30 mouse cellular contexts compared by ENCODE assay signal in genomic region chr2:35718662-35719061, GRCm38 (mm10).
A peak's percentile ranks its signal among the peaks of the same experiment; 100 is the strongest.
DNase-seq lines count a peak whose midpoint lies in the region; ATAC-seq and TF ChIP-seq lines count a peak whose summit lies in the region.
"Had no signal": no experiment of that assay in that cellular context is flagged by ENCODE, and none has a peak within 500 bp of the region (broad histone marks: within the 10 kb centered on the region; RNA-seq: fewer than 3 reads in every experiment).

No protein-coding gene starts in this region.

- H3K4me2 ChIP-seq in hindbrain, embryonic 11.5 days (replicated peaks; ENCODE audit: low read depth, low read length): no peak overlapping the region
- H3K4me2 ChIP-seq: forebrain, embryonic 12.5 days; heart, embryonic 15.5 days; hindbrain, embryonic 13.5 days; limb, embryonic 13.5 days; liver, embryonic 13.5 days; lung, embryonic 14.5 days; midbrain, embryonic 15.5 days; neural tube, embryonic 15.5 days; stomach, embryonic 15.5 days had no signal

- no peak overlapping the region for H3K9ac ChIP-seq in hindbrain, embryonic 11.5 days (ENCODE audit: low read depth, low read length)
- H3K9ac ChIP-seq: forebrain, embryonic 12.5 days; heart, embryonic 15.5 days; hindbrain, embryonic 13.5 days; limb, embryonic 13.5 days; liver, embryonic 13.5 days; lung, embryonic 14.5 days; midbrain, embryonic 15.5 days; neural tube, embryonic 15.5 days; stomach, embryonic 15.5 days had no signal

- no peak for TF ChIP-seq CTCF in left cerebral cortex, adult 2 months (IDR thresholded peaks at IDR 0.05)

- peaks cover 34% of the 10 kb centered on the region for H3K4me1 ChIP-seq in brown adipose tissue, adult 24 weeks (ENCODE audit: control insufficient read depth, insufficient read depth, insufficient read length, low read length)
- H3K4me1 ChIP-seq in hindbrain, embryonic 11.5 days (replicated peaks; ENCODE audit: control insufficient read depth, insufficient read depth, low read length): no peaks in the 10 kb centered on the region
- H3K4me1 ChIP-seq: midbrain, embryonic 10.5 days had no signal

- H3K27me3 ChIP-seq in hindbrain, embryonic 11.5 days (ENCODE audit: control insufficient read depth, insufficient read depth, low read length): no peaks in the 10 kb centered on the region
- H3K27me3 ChIP-seq: forebrain, embryonic 12.5 days; heart, embryonic 15.5 days; hindbrain, embryonic 13.5 days; limb, embryonic 13.5 days; liver, embryonic 13.5 days; midbrain, embryonic 15.5 days; neural tube, embryonic 15.5 days; stomach, embryonic 15.5 days had no signal

- no peak overlapping the region for H3K4me3 ChIP-seq in left cerebral cortex, adult 2 months
- no peak overlapping the region for H3K4me3 ChIP-seq in brown adipose tissue, adult 24 weeks (ENCODE audit: insufficient read depth, low read depth, low read length)
- no peak overlapping the region for H3K4me3 ChIP-seq in hindbrain, embryonic 11.5 days (ENCODE audit: low read depth, low read length)
- H3K4me3 ChIP-seq: erythroblast, embryonic 14.5 days; forebrain, embryonic 12.5 days; heart, embryonic 10.5 days; heart, embryonic 15.5 days; hindbrain, embryonic 13.5 days; limb, embryonic 13.5 days; liver, embryonic 13.5 days; midbrain, embryonic 10.5 days; midbrain, embryonic 15.5 days; neural tube, embryonic 15.5 days; stomach, embryonic 15.5 days had no signal

- intact Hi-C loops in left cerebral cortex, adult 2 months (cut with DNase I): loop anchor here (5.0 kb wide), 2 partner anchors 56 to 161 kb away; partner anchors contain the start of gene Dab2ip

- DNase-seq in adrenal gland, adult 2 months: peak; percentile 61
- DNase-seq in adrenal gland, adult 8-10 months: no peak
- peak; percentile 38 to 47 for DNase-seq in cerebellum, postnatal 10 days
- DNase-seq in cerebellum, postnatal 4 days (ENCODE audit: low spot score in 2 of 2): no peak
- DNase-seq in left cerebral cortex, adult 2 months (ENCODE audit: extremely low spot score in 1 of 2, low spot score in 2 of 2): no peak
- no peak for DNase-seq in left cerebral cortex, adult 11 months (ENCODE audit: low spot score)
- no peak for DNase-seq in hindbrain, embryonic 11.5 days (ENCODE audit: low spot score)
- DNase-seq: embryo, embryonic 11 days; gastrocnemius, postnatal 14 days; heart, postnatal 36 days; kidney, adult 8-10 months; kidney, postnatal 10 days; liver, embryonic 13.5 days; lung, embryonic 14.5 days; lung, postnatal 14 days; retina, postnatal 1 day; right cerebral cortex, postnatal 14 days had no signal

- 94% methylated on average over 9 of the region's 9 CpGs for WGBS in hindbrain, embryonic 11.5 days

- H3K27ac ChIP-seq in left cerebral cortex, adult 2 months: peak overlapping the region; percentile 28
- H3K27ac ChIP-seq in brown adipose tissue, adult 24 weeks (replicated peaks; ENCODE audit: low read depth, low read length): peak overlapping the region; percentile 64
- H3K27ac ChIP-seq in hindbrain, embryonic 11.5 days (ENCODE audit: low read depth, low read length): no peak overlapping the region
- H3K27ac ChIP-seq: forebrain, embryonic 12.5 days; heart, embryonic 10.5 days; heart, embryonic 15.5 days; hindbrain, embryonic 13.5 days; limb, embryonic 13.5 days; liver, embryonic 13.5 days; midbrain, embryonic 10.5 days; midbrain, embryonic 15.5 days; neural tube, embryonic 15.5 days; stomach, embryonic 15.5 days had no signal

- peaks cover 8% of the 10 kb centered on the region for H3K36me3 ChIP-seq in hindbrain, embryonic 11.5 days (ENCODE audit: control insufficient read depth, insufficient read depth, low read length)
- H3K36me3 ChIP-seq: G1E had no signal

- no peaks in the 10 kb centered on the region for H3K9me3 ChIP-seq in hindbrain, embryonic 11.5 days (ENCODE audit: control insufficient read depth, low read length)
- H3K9me3 ChIP-seq: forebrain, embryonic 12.5 days; G1E; heart, embryonic 10.5 days; heart, embryonic 15.5 days; hindbrain, embryonic 13.5 days; limb, embryonic 13.5 days; liver, embryonic 13.5 days; midbrain, embryonic 10.5 days; midbrain, embryonic 15.5 days; neural tube, embryonic 15.5 days; stomach, embryonic 15.5 days had no signal

- no peak for ATAC-seq in hindbrain, embryonic 11.5 days (ENCODE audit: low FRiP score)
- ATAC-seq: intestine, embryonic 16.5 days; midbrain, embryonic 15.5 days had no signal

Comparison
In these comparisons a context has a peak if more than half of its experiments do, and no peak if none do; other contexts are left out.
1. DNase-seq: peak in adrenal gland, adult 2 months (single experiment) and cerebellum, postnatal 10 days (2 of 2); none in adrenal gland, adult 8-10 months (single experiment), cerebellum, postnatal 4 days (0 of 2), left cerebral cortex, adult 2 months (0 of 2), left cerebral cortex, adult 11 months (single experiment) and hindbrain, embryonic 11.5 days (single experiment).